Mouse (Mus musculus): ENCODE measurements around the gene Irf5. TPM values are rescaled to one million over a fixed set of nuclear protein-coding genes. Genes with fewer than 3 reads are reported as not detected.
A peak's percentile ranks its signal among the peaks of the same experiment; 100 is the strongest.

Irf5 gene
- total RNA-seq (2021): 1 to 10 TPM; 3.8 to 4.8 TPM
- long read RNA-seq, experiment 1, partial matches to known transcripts: 0 of 1 reads
- long read RNA-seq, experiment 1, other reads (novel, unspliced or antisense): 0 of 1 reads
- long read RNA-seq, experiment 2, partial matches to known transcripts: 0 of 4 reads
- long read RNA-seq, experiment 2, other reads (novel, unspliced or antisense): 1 of 4 reads

DNA sequence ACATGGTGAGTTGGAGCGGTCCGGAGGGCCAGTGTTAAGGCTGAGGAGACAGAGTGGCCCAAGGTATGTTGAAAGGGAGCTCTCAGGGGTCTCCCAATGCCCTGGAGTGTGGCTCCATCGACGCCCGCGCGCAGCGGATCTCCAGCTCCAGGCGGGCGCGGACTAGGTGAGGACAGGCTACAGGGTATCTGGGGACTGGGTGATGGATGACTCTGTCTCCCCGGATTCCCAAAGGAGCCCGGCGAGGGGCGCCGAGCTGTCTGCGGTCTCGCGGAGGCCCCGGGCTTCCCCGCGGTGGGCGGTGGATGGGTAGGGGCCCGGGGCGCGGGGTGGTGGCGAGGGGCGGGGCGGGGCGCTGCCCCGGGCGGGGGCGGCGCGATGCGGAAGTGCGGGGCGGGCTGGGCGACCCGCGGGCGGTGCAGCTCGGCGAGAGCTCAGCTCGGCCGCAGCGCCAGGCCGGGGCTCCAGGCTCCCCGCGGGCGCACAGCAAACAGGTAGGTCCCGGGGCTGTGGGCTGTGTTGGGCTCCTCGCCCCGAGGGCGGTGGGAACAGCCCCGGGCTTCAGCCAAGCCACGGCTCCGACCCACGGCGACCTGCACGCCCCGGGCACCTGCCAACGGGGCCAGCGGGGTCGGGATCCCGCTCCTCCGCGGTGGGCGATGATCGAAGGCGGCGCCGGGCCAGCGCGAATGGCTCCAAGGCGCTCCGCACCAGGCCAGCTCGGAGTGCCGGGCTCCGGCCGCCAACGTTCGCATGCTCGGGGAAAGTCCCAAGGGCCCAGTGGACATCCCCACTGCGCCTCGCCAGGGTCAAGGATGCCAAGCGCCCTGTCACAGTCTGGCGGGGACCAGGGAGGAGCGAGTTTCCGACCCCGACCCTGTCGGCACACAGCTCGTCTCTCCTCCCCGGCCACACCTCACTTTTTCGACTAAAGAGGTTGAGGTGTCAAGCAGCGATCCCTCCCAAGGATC, at the start of gene Irf5:
TSS of gene Irf5 (plus strand) at position 345 of the 971 bp plus-strand sequence.
- peak; percentile 50 for DNase-seq

DNA sequence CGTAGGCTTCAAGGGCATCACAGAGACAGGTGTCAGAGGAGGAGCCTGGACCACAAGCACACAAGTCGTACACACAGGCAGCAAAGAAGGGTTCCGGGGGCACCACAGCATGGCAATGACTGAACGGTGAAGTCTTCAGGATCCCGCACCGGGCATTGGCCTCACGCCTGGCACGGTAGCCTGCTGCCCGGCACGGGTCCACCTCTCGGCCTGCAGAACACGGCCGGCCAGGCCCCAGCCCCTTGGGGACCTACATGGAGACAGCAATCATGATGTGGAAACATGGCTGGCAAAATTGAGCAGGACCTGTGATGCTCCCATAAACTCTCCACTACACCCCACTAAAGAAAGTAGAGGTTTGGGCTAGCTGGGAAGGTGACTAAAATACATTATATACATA, 43.7 kb upstream of the Irf5 start:
- peak; percentile 58 for DNase-seq

DNA sequence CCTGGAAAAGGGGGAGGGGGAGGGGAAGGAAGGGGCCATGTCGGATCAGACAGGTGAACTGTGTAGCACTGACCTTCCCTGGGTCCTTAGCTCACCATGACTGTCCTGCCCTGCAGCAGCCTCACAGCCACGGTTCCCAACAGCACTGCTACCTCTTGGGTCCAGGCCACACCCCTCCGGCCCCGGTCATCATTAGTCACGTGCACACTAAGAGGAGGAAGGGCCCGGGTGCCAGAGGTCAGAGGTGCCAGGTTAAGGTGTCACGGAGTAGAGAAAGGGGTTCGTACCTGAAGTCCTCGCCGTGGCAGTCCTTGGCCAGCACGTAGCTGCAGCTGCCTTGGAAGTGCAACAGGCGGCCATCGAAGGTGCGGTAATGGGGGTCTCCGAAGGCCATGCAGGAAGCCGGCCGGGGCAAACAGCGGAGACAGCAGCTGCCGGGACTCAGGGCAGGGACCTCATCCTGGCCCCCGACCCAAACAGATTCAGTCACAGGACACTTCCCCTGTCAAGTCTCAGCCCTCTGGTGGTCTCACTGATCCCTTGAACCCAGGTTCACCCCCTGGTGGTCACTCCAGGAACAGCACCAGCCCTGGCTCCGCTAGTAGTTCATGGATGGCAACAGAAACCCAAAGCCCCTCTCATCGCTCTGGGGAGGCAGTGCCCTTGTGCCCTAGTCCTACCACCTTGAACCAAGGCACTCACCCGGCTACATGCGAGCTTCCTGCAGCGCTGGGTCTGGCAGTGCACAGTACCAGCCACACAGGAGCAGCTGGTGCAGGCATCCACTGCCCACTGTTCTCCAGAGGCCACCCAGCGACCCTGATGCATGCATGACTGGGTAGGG, 41.5 kb upstream of the Irf5 start:
- DNase-seq: peak; percentile 87

DNA sequence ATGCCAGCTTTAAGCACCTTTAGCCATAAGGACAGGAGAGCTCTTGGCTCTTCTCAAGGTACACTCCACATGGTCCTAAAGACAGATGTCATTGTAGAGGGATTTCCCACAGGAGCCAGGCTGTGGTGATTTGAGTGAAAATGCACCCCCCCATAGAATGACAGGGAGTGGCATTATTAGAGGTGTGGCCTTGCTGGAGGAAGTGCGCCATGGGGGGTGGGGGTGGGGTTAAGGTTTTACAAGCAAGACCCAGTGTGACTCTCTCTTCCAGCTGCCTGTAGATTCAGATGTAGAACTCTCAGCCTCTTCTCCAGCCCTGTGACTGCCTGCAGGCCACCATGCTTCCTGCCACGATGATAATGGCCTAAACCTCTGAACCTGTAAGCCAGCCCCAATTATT, 40.5 kb upstream of the Irf5 start:
- DNase-seq: no peak

DNA sequence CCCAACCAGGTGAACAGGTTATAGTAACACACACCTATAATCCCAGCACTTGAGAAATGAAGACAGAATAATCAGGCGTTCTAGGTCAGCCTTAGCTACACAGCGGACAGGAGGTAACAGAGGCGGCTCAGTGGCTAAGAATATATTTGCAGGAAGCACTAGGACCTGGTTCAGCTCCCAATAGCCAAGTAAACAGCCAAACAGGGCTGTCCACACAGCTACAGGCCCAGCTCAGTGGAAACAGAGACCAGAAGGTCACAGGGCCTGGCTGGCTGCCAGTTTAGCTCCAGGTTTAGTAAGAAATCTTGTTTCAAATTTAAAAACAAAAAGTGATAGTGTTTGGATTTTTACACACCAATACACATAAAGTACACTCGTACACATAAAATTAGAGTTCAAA, 32.3 kb upstream of the Irf5 start:
- DNase-seq: peak; percentile 78

DNA sequence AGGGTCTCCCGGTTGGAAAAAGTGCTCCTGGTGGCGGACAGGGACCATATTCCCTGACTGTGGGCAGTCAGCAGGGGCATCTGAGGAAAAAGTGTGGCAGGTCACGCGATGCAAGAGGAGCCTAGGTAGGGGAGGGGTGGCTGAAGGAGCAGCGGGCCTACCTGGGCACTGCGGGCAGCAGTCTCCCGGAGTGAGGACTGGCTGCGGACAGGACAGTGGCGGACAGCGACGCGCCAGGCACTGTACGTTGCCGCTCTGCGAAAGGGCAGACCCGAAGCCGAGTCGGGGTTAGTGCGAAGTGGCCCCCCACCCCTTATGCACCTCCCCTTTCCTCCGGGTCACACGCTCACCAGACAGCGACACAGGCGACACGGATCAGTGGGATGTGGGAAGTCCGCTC, 30.2 kb upstream of the Irf5 start:
- DNase-seq: no peak

DNA sequence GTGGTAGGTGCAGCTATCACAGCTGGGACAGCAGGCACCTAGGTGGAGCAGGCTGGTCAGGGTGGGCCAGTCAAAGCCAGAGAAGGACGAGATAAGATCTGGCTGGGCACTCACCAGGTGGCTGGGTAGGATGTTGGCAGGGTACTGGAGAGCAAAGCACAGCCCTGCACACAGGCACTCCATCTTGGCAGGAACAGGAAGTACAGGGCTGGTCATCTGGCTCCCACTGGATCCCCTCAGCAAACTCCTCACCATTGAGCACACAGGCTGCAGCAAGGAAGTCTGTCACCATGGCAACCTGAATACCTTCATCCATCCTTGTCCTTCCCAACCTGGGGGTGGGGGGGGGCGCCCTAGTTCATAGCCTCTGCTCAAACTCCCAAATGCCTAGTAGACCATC, 28.6 kb upstream of the Irf5 start:
- DNase-seq: no peak

DNA sequence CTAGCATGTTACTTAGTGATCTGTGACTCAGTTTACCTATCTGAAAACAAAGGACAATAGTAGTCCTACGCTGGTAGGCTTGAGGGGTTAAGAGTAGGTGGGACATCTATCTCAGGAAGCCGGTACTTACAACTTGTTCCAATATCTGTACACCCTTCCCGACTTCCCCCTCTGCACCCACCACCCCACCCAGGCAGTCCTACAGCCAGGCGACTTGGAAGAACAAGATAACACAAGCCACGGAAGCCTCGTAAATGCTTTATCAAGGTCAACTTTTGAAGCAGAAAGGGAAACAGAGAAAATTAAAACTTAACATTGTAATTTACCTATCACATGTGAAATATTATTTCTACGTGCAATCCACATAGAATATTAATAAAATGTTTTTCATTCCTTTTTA, 26.2 kb upstream of the Irf5 start:
- DNase-seq: no peak

DNA sequence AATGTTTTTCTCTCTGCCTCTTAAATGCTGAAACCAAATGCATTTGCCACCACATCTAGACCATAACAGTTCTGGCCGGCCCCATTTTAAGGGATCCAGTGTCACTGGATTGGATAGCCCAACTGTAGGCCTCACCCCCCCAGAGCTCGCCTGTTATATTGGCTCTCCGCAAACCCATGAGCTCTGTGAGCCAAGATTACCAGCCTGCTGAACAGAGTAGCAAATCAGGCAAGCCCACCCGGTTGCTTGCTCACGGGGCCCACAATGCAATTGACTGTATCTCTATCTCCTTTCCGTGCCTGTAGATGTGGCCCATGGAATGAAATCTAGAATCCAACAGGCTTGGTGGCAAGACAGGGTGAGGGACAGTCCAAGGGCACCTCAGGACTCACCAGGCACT, 25.6 kb upstream of the Irf5 start:
- DNase-seq: no peak

DNA sequence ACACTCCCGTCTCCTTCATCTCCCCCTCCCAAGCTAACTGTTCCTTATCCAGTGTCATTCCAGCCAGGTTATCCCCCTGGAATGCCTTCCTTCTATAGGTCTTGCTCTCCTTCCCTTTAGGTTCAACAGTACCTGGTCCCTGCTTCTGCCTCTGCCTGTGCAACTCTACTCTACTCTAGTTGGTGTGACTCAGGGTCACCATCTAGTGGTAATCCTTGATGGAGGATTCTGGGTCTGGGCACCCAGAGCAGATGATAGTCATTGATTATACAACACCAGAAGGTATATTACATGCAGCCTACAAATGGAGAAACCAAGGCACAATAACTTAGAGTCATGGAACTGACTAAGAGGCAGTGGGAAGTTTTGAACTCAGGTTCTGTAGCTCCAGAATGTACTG, 24.8 kb upstream of the Irf5 start:
- DNase-seq: no peak

DNA sequence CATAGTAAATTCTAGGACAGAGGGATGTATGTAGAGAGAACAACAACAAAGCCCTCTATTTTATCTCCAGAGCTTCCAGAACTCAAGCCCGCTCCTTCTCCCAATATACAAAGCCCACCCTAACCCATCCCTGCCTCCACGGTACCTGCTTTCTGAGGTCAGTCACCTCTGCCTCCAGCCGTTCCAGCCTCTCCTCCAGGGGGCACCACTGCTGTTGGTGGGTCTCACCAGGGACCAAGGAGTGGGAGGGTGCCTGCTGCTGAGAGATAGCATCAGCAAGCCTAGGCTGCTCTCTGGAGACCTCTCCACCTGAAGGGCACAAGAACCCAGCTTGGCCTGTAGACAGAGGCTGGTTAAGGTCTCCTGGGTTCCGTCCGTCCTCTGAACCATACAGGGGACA, 20.9 kb upstream of the Irf5 start:
- no peak for DNase-seq

DNA sequence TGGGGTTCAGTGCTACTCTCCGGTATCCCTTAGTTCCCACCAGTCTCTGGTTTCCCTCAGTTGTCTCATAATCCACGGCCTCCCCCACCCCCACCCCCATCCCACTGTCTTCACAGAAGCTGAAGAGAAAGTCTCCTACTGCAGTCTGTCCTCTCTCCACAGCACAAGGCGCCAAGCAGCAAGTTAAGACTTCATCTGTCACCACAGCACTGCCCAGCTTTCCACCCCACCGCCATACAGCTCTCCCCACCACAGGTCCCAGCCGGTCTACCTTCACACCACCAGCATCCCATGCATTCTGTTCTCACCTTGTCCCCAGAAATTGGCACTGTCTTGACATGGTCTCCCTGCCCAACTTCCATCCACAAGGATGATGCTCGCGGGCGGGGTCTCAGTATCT, 19.6 kb upstream of the Irf5 start:
- no peak for DNase-seq

DNA sequence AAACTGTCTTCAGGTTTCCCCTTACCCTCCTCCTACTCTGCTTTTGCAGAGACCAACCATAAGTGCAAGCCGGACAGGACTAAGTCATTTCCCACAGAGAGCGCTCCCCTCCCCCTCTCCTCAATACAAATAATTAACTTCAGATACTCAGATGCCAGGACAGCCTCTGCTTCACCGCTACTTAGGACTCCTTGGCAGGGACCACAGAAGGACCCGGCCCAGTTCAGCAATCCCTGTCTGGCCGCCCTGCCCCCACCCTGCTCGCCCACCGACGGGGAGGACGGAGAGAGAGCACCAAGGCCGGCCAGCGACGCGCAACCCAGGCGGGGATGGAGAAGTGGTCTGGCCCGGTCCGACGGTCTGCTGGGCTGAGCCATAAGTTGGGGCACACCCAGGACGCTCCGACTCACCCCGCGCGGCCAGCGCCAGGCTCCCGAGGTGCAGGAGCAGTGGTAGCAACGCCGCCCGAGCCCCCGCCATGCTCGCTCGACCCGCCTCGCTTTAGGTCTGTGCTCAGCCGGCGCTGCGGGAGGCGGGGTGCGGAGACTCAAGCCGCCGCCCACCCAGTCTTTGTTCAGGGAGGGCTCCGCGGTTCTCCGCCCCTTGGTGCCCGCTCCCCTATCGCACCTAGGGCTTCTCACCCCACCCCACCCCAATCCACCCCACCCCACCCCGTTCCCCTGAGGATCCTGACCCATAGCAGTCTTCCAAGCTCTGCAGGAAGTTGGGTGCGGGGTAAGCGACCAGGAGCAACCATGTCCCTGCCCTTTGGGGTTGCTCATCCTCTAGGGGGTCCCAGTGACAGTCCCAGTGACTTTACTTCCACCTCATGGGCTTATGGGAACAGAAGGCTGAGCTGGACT, 18.7 kb upstream of the Irf5 start, which contains the start of gene Kcp:
TSS of gene Kcp (minus strand) at position 506 of the 863 bp plus-strand sequence.
- DNase-seq: peak; percentile 43

DNA sequence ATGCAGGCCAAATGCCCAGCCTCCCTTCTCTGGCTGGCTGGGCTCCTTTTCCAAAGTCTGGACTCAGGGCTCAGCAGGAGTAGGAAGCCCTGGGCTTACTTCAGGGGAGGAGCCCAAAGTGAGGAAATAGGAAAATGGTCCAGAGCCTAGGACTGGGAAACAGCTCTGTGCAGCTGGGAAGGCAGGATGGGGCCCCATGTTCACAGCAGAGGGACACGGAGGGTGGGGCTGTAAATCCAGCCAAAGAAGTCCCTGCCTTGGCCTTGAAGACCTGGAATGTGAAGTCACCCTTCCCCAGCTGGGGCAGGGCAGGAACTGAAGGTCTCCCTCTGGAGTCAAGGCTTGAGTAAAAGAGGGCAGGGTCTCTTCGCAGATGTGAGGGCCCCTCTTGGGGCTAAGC, 17.3 kb upstream of the Irf5 start:
- no peak for DNase-seq

DNA sequence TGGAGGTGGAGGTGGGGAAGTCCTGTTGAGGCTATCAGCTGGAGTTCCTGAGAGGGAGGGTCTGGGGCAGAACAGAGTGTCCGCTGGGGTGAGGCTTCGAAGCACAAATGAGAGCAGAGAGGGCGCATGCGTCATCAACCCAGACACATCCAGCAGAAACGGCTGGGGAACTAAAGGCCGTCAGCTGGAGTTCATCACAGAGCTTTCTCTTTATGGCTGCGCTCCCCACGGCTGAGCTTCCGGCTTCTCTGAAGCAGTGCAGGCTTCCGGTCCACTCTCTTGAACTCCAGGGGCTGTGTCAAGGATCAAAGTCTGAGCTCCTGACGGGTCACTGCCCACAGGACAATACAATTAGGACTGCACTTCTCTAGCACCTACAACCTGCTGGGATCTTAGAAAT, 13.1 kb upstream of the Irf5 start:
- peak; percentile 39 for DNase-seq

DNA sequence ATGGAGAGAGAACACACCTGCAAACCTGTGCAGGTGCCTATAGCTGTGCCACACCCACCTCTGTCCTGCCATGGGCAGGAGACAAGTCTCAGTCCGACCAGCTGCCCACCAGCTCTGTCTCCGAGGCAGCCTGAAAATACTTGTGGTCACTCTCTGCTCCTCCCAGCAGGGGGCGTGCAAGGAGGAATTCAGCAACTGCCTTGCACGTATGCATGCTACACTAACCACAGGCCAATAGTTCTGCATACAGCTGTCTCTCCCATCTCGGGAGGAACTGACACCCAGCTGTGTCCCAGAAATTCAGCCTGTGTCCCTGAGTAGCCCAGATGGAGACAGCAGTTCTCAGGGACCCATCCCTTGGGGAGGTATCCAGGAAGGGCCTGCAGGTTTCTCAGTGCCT, 9.3 kb upstream of the Irf5 start:
- peak; percentile 84 for DNase-seq

DNA sequence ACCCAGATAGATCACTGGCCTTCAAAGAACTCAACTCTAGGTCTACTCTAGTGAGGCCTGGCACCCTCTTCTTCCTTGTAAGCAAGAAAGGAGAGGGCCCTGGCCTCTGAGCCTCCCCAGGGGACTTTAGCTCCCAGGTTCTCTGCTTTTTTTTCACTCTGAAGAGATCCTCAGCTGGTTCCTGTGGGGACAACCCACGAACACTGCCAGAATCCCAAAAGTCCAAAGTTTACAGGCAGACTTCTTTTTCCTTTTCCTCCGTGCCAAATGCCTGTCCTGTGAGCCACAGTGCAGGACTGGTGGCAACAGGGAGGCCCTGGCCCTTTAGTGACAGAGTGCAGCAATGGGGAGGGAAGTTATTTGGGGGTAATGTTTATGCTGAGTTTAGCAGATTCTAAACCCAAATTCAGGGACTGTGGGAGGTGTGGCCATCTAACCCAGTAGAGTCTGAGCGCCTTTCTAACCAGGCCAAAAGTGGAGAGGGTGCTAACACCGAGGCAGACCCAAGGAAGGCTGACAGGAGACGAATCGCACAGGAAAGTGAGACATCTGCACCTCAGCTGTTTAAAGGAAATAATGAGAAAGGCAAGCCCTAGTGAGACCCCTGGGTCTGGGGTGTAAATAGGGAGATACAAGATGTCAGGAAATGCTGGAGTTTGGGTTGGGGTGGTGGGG, 3.7 kb upstream of the Irf5 start:
- no peak for DNase-seq

DNA sequence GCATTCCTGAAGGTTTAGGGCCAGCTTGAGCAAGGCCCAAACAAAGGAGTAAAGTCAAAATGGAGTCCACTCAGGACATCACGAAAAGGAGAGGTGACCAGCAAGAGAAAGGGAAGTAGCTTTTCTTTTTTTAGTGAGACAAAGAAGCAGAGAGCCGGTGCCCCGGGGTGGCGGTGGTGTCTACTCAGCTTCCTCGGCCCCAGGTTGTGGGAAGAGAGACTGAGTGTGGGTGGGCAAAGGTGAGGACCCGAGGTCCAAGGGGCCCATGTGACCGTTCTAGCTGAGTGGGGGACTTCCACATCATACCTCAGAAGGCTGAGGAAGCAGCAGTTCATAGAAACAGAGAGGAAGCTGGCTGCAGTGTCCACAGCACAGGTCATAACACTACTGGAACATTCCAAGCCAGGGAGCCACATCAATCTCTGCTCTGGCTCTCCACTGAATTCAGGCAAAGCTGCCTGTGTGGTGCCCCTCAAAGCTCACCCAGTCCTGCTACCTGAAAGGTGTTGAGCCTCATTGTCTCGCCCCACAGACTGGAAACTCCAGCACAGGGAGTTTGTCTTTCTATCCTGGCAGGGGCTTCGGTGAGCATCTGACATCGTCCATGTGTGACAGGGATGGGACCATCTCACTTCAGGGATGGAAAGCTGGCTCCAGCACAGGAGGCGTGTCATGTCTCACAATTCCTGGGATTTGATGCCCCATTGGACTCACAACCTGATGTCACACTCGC, 3.0 kb upstream of the Irf5 start:
- no peak for DNase-seq

DNA sequence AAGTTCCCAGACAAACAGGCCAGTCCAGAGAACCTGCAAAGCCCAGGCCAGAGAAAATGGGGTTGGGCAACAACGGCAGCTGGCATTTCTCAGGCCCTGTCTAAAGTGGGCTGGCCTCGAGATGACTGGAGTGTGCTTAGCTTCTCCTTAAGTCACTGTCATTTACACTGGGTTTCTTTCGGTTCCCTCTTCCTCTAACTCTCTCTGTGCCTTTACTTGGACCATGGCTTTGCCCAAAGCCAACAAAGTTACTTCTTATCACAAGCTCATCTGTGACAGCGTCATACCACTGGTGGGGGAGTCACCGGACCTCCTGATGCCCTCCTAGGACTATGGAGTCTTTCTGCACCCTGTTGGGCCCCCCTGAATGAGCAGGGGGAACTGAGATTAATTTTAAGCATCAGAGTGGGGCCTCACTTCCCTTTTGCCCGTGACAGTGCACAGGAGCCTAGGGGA, 2.4 kb upstream of the Irf5 start:
- no peak for DNase-seq

DNA sequence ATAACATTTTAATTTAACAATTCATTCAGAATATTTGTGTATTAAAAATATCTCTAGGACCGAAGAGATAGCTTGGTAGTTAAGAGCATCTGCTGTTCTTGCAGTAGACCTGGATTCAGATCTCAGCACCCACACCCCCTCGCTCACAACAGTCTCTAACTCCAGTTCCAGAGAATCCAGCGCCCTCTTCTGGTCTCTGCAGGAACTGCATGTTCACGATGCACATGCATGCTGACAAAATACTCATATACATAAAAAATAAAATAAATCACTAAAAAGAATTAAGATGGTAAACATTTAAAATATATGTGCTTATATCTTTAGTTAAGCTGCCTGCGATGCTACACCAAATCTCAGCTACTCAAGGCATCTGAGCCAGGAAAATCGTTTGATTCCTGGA, 1.2 kb upstream of the Irf5 start:
- DNase-seq: no peak
